Mouse (Mus musculus) ES-Bruce4 (cell line): ENCODE measurements at regions not wholly inside any gene's neighbourhood (a gene's known extent, or its start where the extent isn't known, plus 50 kb on each side); places are given as distances from the start of the nearest gene placed in this dataset.

Experiments used
- CTCF ChIP-seq: IDR thresholded peaks from one replicate; pipeline ENCODE4 v1.8.1; 2011; ENCODE audit warnings: low read depth, low read length
- EP300 ChIP-seq: IDR thresholded peaks from 2 replicates; pipeline ENCODE4 v1.6.1; 2011; ENCODE audit warnings: low read depth, low read length; ENCODE audit not compliant: insufficient read depth
- POLR2A ChIP-seq: IDR thresholded peaks from one replicate; pipeline ENCODE4 v1.8.1; 2011; ENCODE audit warnings: low read length; ENCODE audit not compliant: insufficient read depth

DNA sequence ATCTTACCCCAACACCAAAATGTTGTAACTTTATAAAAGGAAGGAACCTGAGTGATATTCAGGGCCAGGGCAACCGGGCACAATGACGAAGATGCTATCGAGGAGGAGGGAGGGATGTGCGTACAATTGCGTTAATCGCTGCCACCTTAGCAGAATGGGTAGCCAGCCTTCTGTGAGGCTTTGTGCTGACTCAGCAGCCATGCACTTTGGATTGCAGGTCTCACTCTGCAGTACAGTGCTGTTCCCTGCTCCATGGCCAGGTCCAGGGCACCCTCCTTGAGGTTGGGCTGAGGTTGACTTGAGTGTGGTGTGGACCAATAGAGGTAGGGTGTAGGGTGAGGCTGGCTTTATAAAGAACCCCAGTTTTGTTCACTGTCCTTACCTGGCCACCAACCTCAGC lies 57.8 kb upstream of the Gata5 start:
- no peak for TF ChIP-seq POLR2A
- no peak for TF ChIP-seq EP300
- no peak for TF ChIP-seq CTCF
